31 mouse cellular contexts compared by ENCODE assay signal in the genomic region with DNA sequence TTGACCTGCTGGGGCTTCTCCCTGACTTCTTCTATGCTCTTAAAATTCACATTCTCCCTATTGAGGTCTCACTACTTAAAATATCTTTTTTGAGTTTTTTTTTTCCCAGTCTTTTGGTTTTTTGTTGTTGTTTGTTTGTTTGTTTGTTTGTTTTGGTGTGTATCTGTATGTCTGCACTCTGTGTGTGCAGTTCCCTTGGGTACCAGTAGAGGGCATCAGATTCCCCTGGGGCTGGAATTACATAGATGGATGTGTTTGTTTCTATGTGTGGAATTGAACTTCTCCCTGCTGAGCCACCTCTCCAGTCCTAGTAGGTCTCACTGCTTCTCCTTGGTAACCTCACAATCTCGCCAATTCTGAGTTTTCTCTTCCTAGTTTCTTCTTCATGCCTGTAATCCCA. TPM values are rescaled to one million over a fixed set of nuclear protein-coding genes. Genes with fewer than 3 reads are reported as not detected.
DNase-seq lines count a peak whose midpoint lies in the region; ATAC-seq and TF ChIP-seq lines count a peak whose summit lies in the region.
"Had no signal": no experiment of that assay in that cellular context is flagged by ENCODE, and none has a peak within 500 bp of the region (broad histone marks: within the 10 kb centered on the region; RNA-seq: fewer than 3 reads in every experiment).

No protein-coding gene starts in this region.

- no peak for TF ChIP-seq EP300 in heart, postnatal 0 days (IDR thresholded peaks at IDR 0.05; ENCODE audit: low read depth)
- no peak for TF ChIP-seq EP300 in CH12.LX (IDR thresholded peaks at IDR 0.05; ENCODE audit: low read length)
- no peak for TF ChIP-seq EP300 in MEL (IDR thresholded peaks at IDR 0.05; ENCODE audit: low read depth in 1 of 2, low read length in 2 of 2)

- no peak overlapping the region for H3K4me2 ChIP-seq in heart, postnatal 0 days (ENCODE audit: low read depth, low read length)
- no peak overlapping the region for H3K4me2 ChIP-seq in CH12.LX (ENCODE audit: insufficient read depth, low read depth, poor library complexity, severe bottlenecking)
- H3K4me2 ChIP-seq: embryonic facial prominence, embryonic 15.5 days; forebrain, embryonic 13.5 days; heart, embryonic 13.5 days; hindbrain, embryonic 12.5 days; midbrain, embryonic 15.5 days; neural tube, embryonic 12.5 days had no signal

- TF ChIP-seq RAD21 in CH12.LX (IDR thresholded peaks at IDR 0.05; ENCODE audit: low read depth, low read length) (no peak), MEL (IDR thresholded peaks at IDR 0.05; ENCODE audit: low read depth, low read length) (no peak)

- intact Hi-C loops in heart, postnatal 10 days (cut with DNase I): no loop called here
- intact Hi-C loops in left cerebral cortex, adult 2 months (cut with DNase I): no loop called here
- intact Hi-C loops in left cerebral cortex, postnatal 25 days (cut with DNase I): no loop called here

- H3K79me2 ChIP-seq in CH12.LX (replicated peaks; ENCODE audit: control insufficient read depth, extremely low read depth, insufficient read depth, poor library complexity, severe bottlenecking) (no peaks in the 10 kb centered on the region), MEL (ENCODE audit: control insufficient read depth, insufficient read depth, low read length, poor library complexity) (no peaks in the 10 kb centered on the region)

- H3K9ac ChIP-seq in heart, postnatal 0 days (replicated peaks; ENCODE audit: low read depth, low read length): no peak overlapping the region
- no peak overlapping the region for H3K9ac ChIP-seq in CH12.LX (ENCODE audit: insufficient read depth, low read depth)
- H3K9ac ChIP-seq in MEL (ENCODE audit: control insufficient read depth, low read depth, low read length, poor library complexity, severe bottlenecking): no peak overlapping the region
- H3K9ac ChIP-seq: embryonic facial prominence, embryonic 15.5 days; forebrain, embryonic 13.5 days; heart, embryonic 13.5 days; hindbrain, embryonic 12.5 days; midbrain, embryonic 15.5 days; neural tube, embryonic 12.5 days had no signal

- dilution Hi-C loops in CH12.LX (cut with MboI; ENCODE audit: extremely low pct_ligation_motif_present, extremely low pct_unique_long_range_greater_than_20kb, low sequenced_read_pairs): no loop called here

- 83% methylated on average over 1 of the region's 1 CpGs for WGBS in heart, postnatal 0 days

- in situ Hi-C loops in CH12.LX (cut with MboI; ENCODE audit: low pct_ligation_motif_present, low pct_unique_long_range_greater_than_20kb, low sequenced_read_pairs): no loop called here

- TF ChIP-seq POLR2A in CH12.LX (IDR thresholded peaks at IDR 0.05; ENCODE audit: low read depth, low read length) (no peak), MEL (IDR thresholded peaks at IDR 0.05; ENCODE audit: control insufficient read depth in 1 of 2, insufficient read depth in 1 of 2, low read depth in 1 of 2, low read length in 2 of 2, poor library complexity in 1 of 2) (no peak)

- no peak overlapping the region for H3K27ac ChIP-seq in heart, postnatal 0 days (ENCODE audit: low read depth)
- no peak overlapping the region for H3K27ac ChIP-seq in left cerebral cortex, adult 2 months
- no peak overlapping the region for H3K27ac ChIP-seq in CH12.LX (ENCODE audit: insufficient read depth, low read depth)
- H3K27ac ChIP-seq in MEL (ENCODE audit: control insufficient read depth, low read depth, low read length): no peak overlapping the region
- H3K27ac ChIP-seq: embryonic facial prominence, embryonic 15.5 days; forebrain, embryonic 13.5 days; heart, embryonic 13.5 days; hindbrain, embryonic 12.5 days; midbrain, embryonic 15.5 days; neural tube, embryonic 12.5 days had no signal

- ATAC-seq in heart, postnatal 0 days (ENCODE audit: insufficient read depth, low read depth): no peak
- ATAC-seq: CD4-positive, CD25-positive, alpha-beta regulatory T cell, adult 4 months; forebrain, embryonic 13.5 days; midbrain, embryonic 15.5 days; Patski had no signal

- no peak overlapping the region for H3K4me3 ChIP-seq in heart, postnatal 0 days (ENCODE audit: low read depth, low read length)
- no peak overlapping the region for H3K4me3 ChIP-seq in left cerebral cortex, adult 2 months
- H3K4me3 ChIP-seq in CH12.LX (replicated peaks in 1 of 3; ENCODE audit: low read depth in 2 of 3, low read length in 2 of 3, poor library complexity in 1 of 3) (no peak overlapping the region), MEL (ENCODE audit: control insufficient read depth in 1 of 2, insufficient read depth in 1 of 2, low read depth in 2 of 2, low read length in 2 of 2) (no peak overlapping the region)
- H3K4me3 ChIP-seq: embryonic facial prominence, embryonic 15.5 days; forebrain, embryonic 13.5 days; heart, embryonic 13.5 days; hindbrain, embryonic 12.5 days; midbrain, embryonic 15.5 days; neural tube, embryonic 12.5 days had no signal

- no peak for DNase-seq in heart, postnatal 0 days (ENCODE audit: low spot score)
- DNase-seq in heart, postnatal 10 days: no peak
- DNase-seq in left cerebral cortex, adult 2 months (ENCODE audit: extremely low spot score in 1 of 2, low spot score in 2 of 2): no peak
- no peak for DNase-seq in left cerebral cortex, postnatal 25 days (ENCODE audit: low spot score in 2 of 2)
- DNase-seq in CH12.LX (ENCODE audit: extremely low read depth): no peak
- no peak for DNase-seq in MEL (ENCODE audit: low read depth, low spot score)
- no peak for DNase-seq in neural tube, embryonic 10.5 days (ENCODE audit: extremely low spot score, low spot score)
- DNase-seq: adrenal gland, postnatal 25 days; cerebellum, adult 18-20 months; cerebellum, postnatal 14 days; gastrocnemius, postnatal 36 days; heart, adult 18-20 months; kidney, adult 11 months; kidney, postnatal 36 days; layer of hippocampus, postnatal 36 days; lung, adult 18-20 months; lung, postnatal 14 days; right cerebral cortex, adult 18-20 months; spleen, adult 18-20 months; thymus, adult 18-20 months; thymus, postnatal 25 days had no signal

- H3K9me3 ChIP-seq in heart, postnatal 0 days (replicated peaks; ENCODE audit: control insufficient read depth, low read length): no peaks in the 10 kb centered on the region
- peaks cover 2% of the 10 kb centered on the region for H3K9me3 ChIP-seq in CH12.LX (replicated peaks; ENCODE audit: low read length)
- H3K9me3 ChIP-seq in MEL (replicated peaks; ENCODE audit: insufficient read depth, low read length): no peaks in the 10 kb centered on the region
- H3K9me3 ChIP-seq: embryonic facial prominence, embryonic 15.5 days; forebrain, embryonic 13.5 days; heart, embryonic 13.5 days; hindbrain, embryonic 12.5 days; midbrain, embryonic 15.5 days; neural tube, embryonic 12.5 days had no signal

- H3K36me3 ChIP-seq in heart, postnatal 0 days (replicated peaks; ENCODE audit: control insufficient read depth, insufficient read depth, low read length): no peaks in the 10 kb centered on the region
- no peaks in the 10 kb centered on the region for H3K36me3 ChIP-seq in CH12.LX (replicated peaks in 1 of 2; ENCODE audit: control insufficient read depth in 1 of 2, insufficient read depth in 1 of 2, low read length in 1 of 2)
- H3K36me3 ChIP-seq in MEL (ENCODE audit: control insufficient read depth in 1 of 2, insufficient read depth in 2 of 2, low read length in 2 of 2): peaks cover 0 to 10% of the 10 kb centered on the region in 2 experiments; a peak in 2 of 4 replicates
- H3K36me3 ChIP-seq: embryonic facial prominence, embryonic 15.5 days; heart, embryonic 13.5 days; hindbrain, embryonic 12.5 days; midbrain, embryonic 15.5 days; neural tube, embryonic 12.5 days had no signal

- peak; percentile 9; the same call in 1 of the 2 replicates for TF ChIP-seq CTCF in heart, postnatal 0 days (IDR thresholded peaks at IDR 0.05; ENCODE audit: low read depth)
- peak; percentile 13 for TF ChIP-seq CTCF in left cerebral cortex, adult 2 months (IDR thresholded peaks at IDR 0.05)
- TF ChIP-seq CTCF in CH12.LX (conservative IDR thresholded peaks at IDR 0.05 in 1 of 2, IDR thresholded peaks at IDR 0.05 in 1 of 2; ENCODE audit: low read depth in 2 of 2, low read length in 2 of 2) (peak; percentile 16 to 21; a peak in 2 of 4 replicates), MEL (IDR thresholded peaks at IDR 0.05 in 2 of 3, conservative IDR thresholded peaks at IDR 0.05 in 1 of 3; ENCODE audit: control insufficient read depth in 1 of 3, insufficient read depth in 1 of 3, low read depth in 2 of 3, low read length in 3 of 3, poor library complexity in 1 of 3, severe bottlenecking in 1 of 3) (peak; percentile 23 to 53 (median 29); a peak in 3 of 6 replicates)

- H3K4me1 ChIP-seq in heart, postnatal 0 days (ENCODE audit: control insufficient read depth, insufficient read depth): no peaks in the 10 kb centered on the region
- H3K4me1 ChIP-seq in CH12.LX (ENCODE audit: control insufficient read depth in 1 of 2, insufficient read depth in 2 of 2): peaks cover 20 to 52% of the 10 kb centered on the region in 2 experiments
- peaks cover 8 to 19% of the 10 kb centered on the region in 2 experiments for H3K4me1 ChIP-seq in MEL (ENCODE audit: control insufficient read depth in 1 of 2, insufficient read depth in 2 of 2, low read length in 2 of 2)

- H3K27me3 ChIP-seq in heart, postnatal 0 days (ENCODE audit: control insufficient read depth, insufficient read depth, low read length): peaks cover 30% of the 10 kb centered on the region
- H3K27me3 ChIP-seq in CH12.LX (replicated peaks) (no peaks in the 10 kb centered on the region), MEL (ENCODE audit: control insufficient read depth in 1 of 2, insufficient read depth in 2 of 2, low read length in 2 of 2) (no peaks in the 10 kb centered on the region; a peak in 1 of 4 replicates)

RNA-seq across cellular contexts. Expression of gene Armh1, which starts 57.5 kb away (rescaled TPM):
- total RNA-seq in heart, postnatal 0 days (2014; rRNA removed; ENCODE audit: low replicate concordance): 0.27 and 1.4 TPM in 2 replicates
- polyA plus RNA-seq in heart, postnatal 0 days (2015; fragmentation: Nextera tagmentation; extraction: Ambion mirVana): 0.18 and 0.25 TPM in 2 replicates
- total RNA-seq in heart, postnatal 10 days (2021): under 1 TPM; 0.35 to 0.38 TPM
- under 1 TPM in 1 of 2 experiments, not detected in 1; 0.63 TPM for total RNA-seq in left cerebral cortex, adult 2 months (2021)
- total RNA-seq in left cerebral cortex, postnatal 25 days (2021): under 1 TPM in 1 of 2 experiments, not detected in 1; 0.55 TPM
- total RNA-seq in CH12.LX (2012; rRNA removed) (not detected in 2 replicates), CH12.LX (2014; rRNA removed) (not detected in 2 replicates), MEL (2012; rRNA removed) (not detected in 2 replicates)
- polyA plus RNA-seq in CH12.LX (2012; ENCODE audit: insufficient read length, low read depth) (0.18 TPM in 1 of 2 replicates, not detected in the other), MEL (2012; ENCODE audit: insufficient read depth in 1 of 2, insufficient read length in 2 of 2, low read depth in 1 of 2, low replicate concordance in 2 of 2, missing spikeins in 1 of 2) (not detected)
- total RNA-seq: gastrocnemius, postnatal 36 days; heart, postnatal 25 days; liver, adult 2 months had no signal
- polyA plus RNA-seq: CD4-positive, CD25-positive, alpha-beta regulatory T cell, adult 4 months; liver, adult 2 months had no signal

RNA-seq across cellular contexts. Expression of gene Tmem53, which starts 57.7 kb away (rescaled TPM):
- 43.2 and 65.9 TPM in 2 replicates for total RNA-seq in heart, postnatal 0 days (2014; rRNA removed; ENCODE audit: low replicate concordance)
- polyA plus RNA-seq in heart, postnatal 0 days (2015; fragmentation: Nextera tagmentation; extraction: Ambion mirVana): 59.2 and 63.5 TPM in 2 replicates
- 10 to 100 TPM; 28.5 to 40.0 TPM for total RNA-seq in heart, postnatal 10 days (2021)
- total RNA-seq in left cerebral cortex, adult 2 months (2021): 1 to 10 TPM; 5.0 to 5.4 TPM
- total RNA-seq in left cerebral cortex, postnatal 25 days (2021): 1 to 10 TPM; 2.4 to 5.2 TPM
- total RNA-seq in CH12.LX (2012; rRNA removed) (0.50 and 1.1 TPM in 2 replicates), CH12.LX (2014; rRNA removed) (1.4 and 1.5 TPM in 2 replicates), MEL (2012; rRNA removed) (0.36 and 0.65 TPM in 2 replicates)
- polyA plus RNA-seq in CH12.LX (2012; ENCODE audit: insufficient read length, low read depth) (1.00 and 1.2 TPM in 2 replicates), MEL (2012; ENCODE audit: insufficient read depth in 1 of 2, insufficient read length in 2 of 2, low read depth in 1 of 2, low replicate concordance in 2 of 2, missing spikeins in 1 of 2) (1 to 10 TPM in 1 of 2 experiments, not detected in 1; 1.3 TPM)
